Mouse (Mus musculus): ENCODE measurements at regions not wholly inside any gene's neighbourhood (a gene's known extent, or its start where the extent isn't known, plus 50 kb on each side); places are given as distances from the start of the nearest gene placed in this dataset.

GRCm38 (mm10) chr13:101824962-101825361 lies 56.9 kb upstream of the Pik3r1 start:
- ATAC-seq (replicated peaks in 1 of 2; ENCODE audit: insufficient read depth in 1 of 2, low FRiP score in 2 of 2, low TSS enrichment in 1 of 2, low read depth in 1 of 2, poor library complexity in 2 of 2, severe bottlenecking in 2 of 2), result no peak

DNA sequence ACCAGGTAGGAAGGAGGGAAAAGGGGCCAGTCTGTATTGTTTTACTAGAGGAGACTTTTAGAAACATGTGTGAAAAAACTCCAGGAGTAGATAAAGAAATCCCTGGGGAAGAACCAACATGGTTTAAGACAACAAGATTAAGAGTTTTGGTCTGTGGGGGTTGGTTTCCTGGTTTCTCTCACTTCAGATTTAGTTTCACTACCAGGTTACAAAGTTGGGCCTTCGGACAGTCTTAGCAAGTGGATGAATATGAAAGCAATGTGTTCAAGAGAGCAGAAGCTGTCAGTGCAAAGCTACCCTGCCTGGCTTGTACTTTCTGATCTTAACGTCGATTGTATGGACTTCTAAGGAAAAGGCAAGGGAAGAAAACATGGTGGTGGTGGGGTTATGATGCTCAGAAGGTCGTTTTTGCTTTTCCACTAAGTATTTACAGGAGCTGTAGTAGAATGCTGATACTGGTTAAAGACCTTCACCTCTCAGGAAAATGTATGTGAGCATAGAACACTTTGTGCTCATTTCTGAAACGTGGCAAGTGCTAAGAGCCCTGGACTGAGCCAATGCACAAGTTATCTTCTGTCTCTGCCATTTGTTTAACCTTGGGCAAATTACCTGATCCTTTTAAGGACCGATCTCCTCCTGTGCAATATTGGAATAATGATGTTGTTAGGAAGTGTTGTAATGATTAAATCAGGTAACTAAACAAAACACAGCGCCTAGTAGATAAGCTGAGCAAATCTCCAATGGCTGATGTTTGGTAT lies 64.0 kb upstream of the Pik3r1 start:
- no peak for ATAC-seq (replicated peaks in 1 of 2; ENCODE audit: insufficient read depth in 1 of 2, low FRiP score in 2 of 2, low TSS enrichment in 1 of 2, low read depth in 1 of 2, poor library complexity in 2 of 2, severe bottlenecking in 2 of 2)

GRCm38 (mm10) chr13:101834546-101834945 lies 66.5 kb upstream of the Pik3r1 start:
- ATAC-seq (replicated peaks in 1 of 2; ENCODE audit: insufficient read depth in 1 of 2, low FRiP score in 2 of 2, low TSS enrichment in 1 of 2, low read depth in 1 of 2, poor library complexity in 2 of 2, severe bottlenecking in 2 of 2), result no peak

- no peak for ATAC-seq (replicated peaks in 1 of 2; ENCODE audit: insufficient read depth in 1 of 2, low FRiP score in 2 of 2, low TSS enrichment in 1 of 2, low read depth in 1 of 2, poor library complexity in 2 of 2, severe bottlenecking in 2 of 2)
Measured at GRCm38 (mm10) chr13:101836992-101837391, 69.0 kb upstream of the Pik3r1 start.

- no peak for ATAC-seq (replicated peaks in 1 of 2; ENCODE audit: insufficient read depth in 1 of 2, low FRiP score in 2 of 2, low TSS enrichment in 1 of 2, low read depth in 1 of 2, poor library complexity in 2 of 2, severe bottlenecking in 2 of 2)
Measured at GRCm38 (mm10) chr13:101844461-101845440, 76.7 kb upstream of the Pik3r1 start.

DNA sequence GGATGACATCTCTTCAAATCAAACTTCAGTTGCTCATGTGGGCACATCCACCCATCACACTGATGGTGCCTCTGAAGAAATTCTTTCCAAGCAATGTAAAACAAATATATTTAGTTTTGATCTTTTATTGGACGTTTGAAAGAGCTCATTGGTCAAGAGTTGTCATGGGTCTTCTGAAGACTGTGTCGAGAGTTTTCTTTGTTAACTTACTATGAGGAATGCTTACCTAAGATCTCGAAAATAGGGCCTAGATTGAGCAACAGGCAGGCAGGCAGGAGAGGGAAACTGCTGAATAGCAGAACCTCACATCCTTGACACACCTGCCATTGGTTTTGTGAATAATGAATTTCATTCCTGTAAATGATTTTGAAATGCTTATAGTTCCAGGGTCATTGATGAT lies 78.0 kb upstream of the Pik3r1 start:
- no peak for ATAC-seq (replicated peaks in 1 of 2; ENCODE audit: insufficient read depth in 1 of 2, low FRiP score in 2 of 2, low TSS enrichment in 1 of 2, low read depth in 1 of 2, poor library complexity in 2 of 2, severe bottlenecking in 2 of 2)

GRCm38 (mm10) chr13:101847879-101848600 lies 80.0 kb upstream of the Pik3r1 start:
- no peak for ATAC-seq (replicated peaks in 1 of 2; ENCODE audit: insufficient read depth in 1 of 2, low FRiP score in 2 of 2, low TSS enrichment in 1 of 2, low read depth in 1 of 2, poor library complexity in 2 of 2, severe bottlenecking in 2 of 2)

GRCm38 (mm10) chr13:101848601-101849147 lies 80.7 kb upstream of the Pik3r1 start:
- no peak for ATAC-seq (replicated peaks in 1 of 2; ENCODE audit: insufficient read depth in 1 of 2, low FRiP score in 2 of 2, low TSS enrichment in 1 of 2, low read depth in 1 of 2, poor library complexity in 2 of 2, severe bottlenecking in 2 of 2)

- no peak for ATAC-seq (replicated peaks in 1 of 2; ENCODE audit: insufficient read depth in 1 of 2, low FRiP score in 2 of 2, low TSS enrichment in 1 of 2, low read depth in 1 of 2, poor library complexity in 2 of 2, severe bottlenecking in 2 of 2)
Measured at GRCm38 (mm10) chr13:101849416-101849815, 81.4 kb upstream of the Pik3r1 start.

DNA sequence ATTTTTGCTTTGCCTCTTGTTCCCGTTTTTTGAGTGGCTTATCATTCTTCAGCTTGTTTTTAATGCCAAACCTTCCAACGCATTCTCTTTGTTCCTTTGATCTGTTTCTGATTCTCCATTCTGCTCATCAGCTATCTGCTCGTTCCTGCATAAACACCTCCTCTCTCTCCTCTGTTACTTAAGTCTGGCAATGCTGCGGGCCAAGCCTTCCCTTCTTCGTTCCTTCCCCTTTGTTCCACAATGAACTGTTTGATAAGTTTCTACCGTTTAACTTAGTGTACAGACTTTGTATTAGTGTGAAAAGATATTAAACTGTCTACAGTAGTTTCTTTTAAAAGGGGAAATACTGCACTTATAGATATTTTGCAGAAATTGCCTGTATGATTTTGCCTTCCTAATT lies 83.3 kb upstream of the Pik3r1 start:
- 0 out of 4 replicates have a peak, but pooled peaks of 1 of the 2 experiments have one; percentile 17 for ATAC-seq (replicated peaks in 1 of 2; ENCODE audit: insufficient read depth in 1 of 2, low FRiP score in 2 of 2, low TSS enrichment in 1 of 2, low read depth in 1 of 2, poor library complexity in 2 of 2, severe bottlenecking in 2 of 2)

DNA sequence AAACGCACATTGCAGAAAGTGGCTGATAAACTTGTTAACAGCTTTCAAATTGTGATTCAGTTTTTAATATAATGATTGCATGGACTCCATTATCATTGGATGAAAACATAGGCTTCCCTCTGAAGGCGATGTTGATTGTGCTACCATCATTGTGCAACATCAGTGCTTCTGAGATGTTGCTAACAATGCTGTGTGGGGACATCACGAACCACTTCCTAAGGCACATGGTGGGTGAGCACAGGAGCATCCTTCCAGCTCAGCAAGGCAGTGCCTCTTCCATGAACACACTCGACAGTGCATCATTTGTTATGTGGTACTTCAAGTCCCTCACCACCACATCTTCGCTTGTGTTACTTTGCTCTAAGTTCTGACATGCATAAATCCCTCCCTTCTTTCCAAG lies 84.9 kb upstream of the Pik3r1 start:
- no peak for ATAC-seq (replicated peaks in 1 of 2; ENCODE audit: insufficient read depth in 1 of 2, low FRiP score in 2 of 2, low TSS enrichment in 1 of 2, low read depth in 1 of 2, poor library complexity in 2 of 2, severe bottlenecking in 2 of 2)

GRCm38 (mm10) chr13:101855141-101855540 lies 87.1 kb upstream of the Pik3r1 start:
- no peak for ATAC-seq (replicated peaks in 1 of 2; ENCODE audit: insufficient read depth in 1 of 2, low FRiP score in 2 of 2, low TSS enrichment in 1 of 2, low read depth in 1 of 2, poor library complexity in 2 of 2, severe bottlenecking in 2 of 2)

DNA sequence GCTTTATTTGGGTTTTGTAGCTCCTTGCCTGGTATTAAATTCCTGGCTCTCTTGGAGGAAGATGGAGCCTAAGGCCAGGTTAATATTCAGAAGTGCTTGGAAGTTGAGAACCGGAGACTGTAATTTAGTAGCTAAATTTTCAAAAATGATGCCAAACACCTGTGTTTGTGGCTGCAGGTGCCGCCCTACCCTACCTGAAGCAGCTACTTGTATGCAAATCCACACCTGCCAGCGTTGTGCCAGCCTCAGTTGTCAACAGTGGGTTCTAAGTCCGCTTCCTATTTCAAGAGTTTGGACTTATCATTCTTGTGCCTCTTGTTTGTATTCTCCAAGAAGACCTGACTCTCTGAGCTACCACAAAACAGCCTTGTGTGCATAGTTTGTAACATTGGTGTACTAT lies 92.7 kb upstream of the Pik3r1 start:
- ATAC-seq (replicated peaks in 1 of 2; ENCODE audit: insufficient read depth in 1 of 2, low FRiP score in 2 of 2, low TSS enrichment in 1 of 2, low read depth in 1 of 2, poor library complexity in 2 of 2, severe bottlenecking in 2 of 2), result no peak

DNA sequence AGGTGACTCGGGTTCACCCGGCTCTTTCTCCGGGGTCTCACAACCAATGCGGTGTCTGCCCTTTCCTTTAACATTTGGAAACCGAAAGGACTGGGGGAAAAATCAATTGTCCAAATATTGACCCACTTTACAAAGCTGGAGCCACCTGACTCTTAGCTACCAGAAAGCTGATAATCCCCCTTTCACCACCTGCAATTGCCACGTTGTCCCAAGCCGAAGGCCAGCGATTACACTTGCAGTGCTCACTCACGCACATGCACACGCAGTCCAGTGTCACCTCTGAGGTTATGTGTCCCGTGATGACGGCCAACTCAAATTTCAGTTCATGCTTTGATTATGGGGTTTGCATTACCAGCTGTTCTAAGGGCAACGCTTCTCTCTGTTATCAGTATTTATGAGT lies 94.0 kb upstream of the Pik3r1 start:
- ATAC-seq (replicated peaks in 1 of 2; ENCODE audit: insufficient read depth in 1 of 2, low FRiP score in 2 of 2, low TSS enrichment in 1 of 2, low read depth in 1 of 2, poor library complexity in 2 of 2, severe bottlenecking in 2 of 2), result no peak

GRCm38 (mm10) chr13:101863015-101863414 lies 95.0 kb upstream of the Pik3r1 start:
- no peak for ATAC-seq (replicated peaks in 1 of 2; ENCODE audit: insufficient read depth in 1 of 2, low FRiP score in 2 of 2, low TSS enrichment in 1 of 2, low read depth in 1 of 2, poor library complexity in 2 of 2, severe bottlenecking in 2 of 2)

DNA sequence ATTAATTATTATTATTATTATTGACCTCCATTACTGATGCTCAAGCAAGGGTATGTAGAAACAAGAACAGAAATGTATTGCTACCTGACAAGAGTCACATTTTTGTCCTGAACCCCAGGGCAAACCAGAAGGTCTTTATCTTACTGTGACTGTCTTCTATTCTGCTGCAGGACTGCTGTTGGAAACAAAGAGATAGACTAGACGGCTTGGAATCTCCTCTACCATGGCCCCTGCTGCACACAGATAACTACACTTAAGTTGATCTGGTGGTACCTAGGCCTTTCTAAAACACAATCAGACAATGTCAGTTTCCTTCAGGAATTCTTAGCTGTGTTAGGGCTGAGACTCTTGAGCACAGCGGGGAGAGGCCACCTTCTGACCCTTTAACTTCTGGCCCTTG lies 95.6 kb upstream of the Pik3r1 start:
- no peak; a peak in 1 of 4 replicates for ATAC-seq (replicated peaks in 1 of 2; ENCODE audit: insufficient read depth in 1 of 2, low FRiP score in 2 of 2, low TSS enrichment in 1 of 2, low read depth in 1 of 2, poor library complexity in 2 of 2, severe bottlenecking in 2 of 2)

- ATAC-seq (replicated peaks in 1 of 2; ENCODE audit: insufficient read depth in 1 of 2, low FRiP score in 2 of 2, low TSS enrichment in 1 of 2, low read depth in 1 of 2, poor library complexity in 2 of 2, severe bottlenecking in 2 of 2), result peak; percentile 93 to 96
Measured at GRCm38 (mm10) chr13:101866843-101867242, 98.8 kb upstream of the Pik3r1 start.
